Mouse (Mus musculus): ENCODE results near the gene Spink4.

GRCm38 (mm10) chr4:40953521-40953920 lies 33.7 kb downstream of the Spink4 start:
- TF ChIP-seq CTCF (IDR thresholded peaks at IDR 0.05; ENCODE audit: insufficient read depth, low read length) (peak; percentile 26), POLR2A (IDR thresholded peaks at IDR 0.05; ENCODE audit: borderline replicate concordance, extremely low read depth, low read depth, low read length) (no peak)

Measured in lung, adult 2 months (tissue).